Mouse (Mus musculus) spleen, adult 2 months (tissue): ENCODE data around the gene Rorb.

Source experiments
- CTCF ChIP-seq: fragments of 200-500 bp; IDR thresholded peaks from 2 replicates; pipeline ENCODE4 v1.5.1; 2011; ENCODE audit warnings: mild to moderate bottlenecking, inconsistent platforms; ENCODE audit not compliant: insufficient read depth, insufficient read length, insufficient replicate concordance; ENCODE audit errors: extremely low read depth
- POLR2A ChIP-seq: fragments of 200-500 bp; IDR thresholded peaks from 2 replicates; pipeline ENCODE4 v1.6.1; 2011; ENCODE audit warnings: low read depth, low read length, inconsistent platforms

DNA sequence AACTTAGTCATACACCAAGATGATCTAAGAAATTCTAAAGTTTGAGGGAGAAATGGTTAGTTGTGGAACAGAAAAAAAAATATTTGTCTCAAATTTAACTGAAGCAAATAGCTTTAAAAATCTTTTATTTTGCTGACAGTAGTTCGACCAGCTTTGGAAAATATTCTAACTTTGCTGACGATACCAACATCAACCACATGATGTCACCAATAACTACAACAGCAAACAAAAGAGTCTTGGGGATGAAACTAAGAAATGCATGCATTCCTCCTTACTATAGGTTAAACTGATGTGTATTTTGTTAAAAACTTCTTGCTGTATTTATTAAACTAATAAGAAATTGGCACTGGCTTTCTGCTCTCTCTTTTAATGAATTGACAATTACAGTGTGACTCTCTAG lies 67.9 kb downstream of the Rorb start:
- TF ChIP-seq CTCF (no peak), POLR2A (no peak)
